Mouse (Mus musculus) c-Kit-positive CD71-positive TER-119-negative erythroid progenitor cells, embryonic 14.5 days (primary cell): ENCODE results near the gene Zfp771.

Experiments used
- DNase-seq: peaks from one replicate; pipeline ENCODE4 v3.0.0-alpha.2; 2013; ENCODE audit warnings: low read depth

The Zfp771 gene

GRCm38 (mm10) chr7:127253821-127254769, 10.0 kb downstream of the Zfp771 start:
- DNase-seq: peak; percentile 90

DNA sequence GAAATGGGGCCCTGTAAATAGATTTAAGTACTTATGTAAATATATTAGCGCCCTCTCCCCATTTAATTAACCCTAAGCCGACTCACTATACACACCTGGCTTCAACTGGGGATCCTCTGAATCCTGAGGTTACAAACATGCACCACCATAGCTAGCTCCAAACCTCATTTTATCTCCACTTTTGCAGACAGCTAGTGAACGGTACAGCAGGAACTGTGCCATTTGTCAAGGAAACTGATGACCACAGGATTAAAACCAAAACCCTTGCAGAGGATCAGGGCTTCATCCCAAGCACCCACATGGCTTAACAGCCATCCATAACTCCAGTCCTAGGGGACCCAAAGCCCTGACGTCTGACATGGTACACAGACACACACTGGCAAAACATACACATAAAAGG, 10.9 kb downstream of the Zfp771 start:
- no peak for DNase-seq

DNA sequence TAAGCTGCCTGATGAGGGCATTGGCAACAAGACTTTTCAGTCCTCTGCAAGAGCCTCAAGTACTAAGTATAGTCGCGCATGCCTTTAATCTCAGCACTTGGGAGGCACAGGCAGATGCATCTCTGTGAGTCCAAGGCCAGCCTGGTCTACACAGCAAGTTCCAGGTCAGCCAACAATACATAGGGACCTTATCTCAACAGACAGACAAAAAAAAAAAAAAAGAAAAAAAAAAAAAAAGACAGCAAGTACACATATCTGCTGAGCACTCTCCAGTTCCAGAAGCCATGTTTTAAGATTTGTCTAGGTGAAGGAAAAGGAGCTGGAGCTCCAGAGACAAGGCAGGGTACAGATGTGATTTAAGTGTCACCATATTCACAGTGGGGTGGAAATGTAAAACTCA, 11.9 kb downstream of the Zfp771 start:
- no peak for DNase-seq

- no peak for DNase-seq
These were observed 12.4 kb downstream of the Zfp771 start for GRCm38 (mm10) chr7:127256518-127256917.

DNA sequence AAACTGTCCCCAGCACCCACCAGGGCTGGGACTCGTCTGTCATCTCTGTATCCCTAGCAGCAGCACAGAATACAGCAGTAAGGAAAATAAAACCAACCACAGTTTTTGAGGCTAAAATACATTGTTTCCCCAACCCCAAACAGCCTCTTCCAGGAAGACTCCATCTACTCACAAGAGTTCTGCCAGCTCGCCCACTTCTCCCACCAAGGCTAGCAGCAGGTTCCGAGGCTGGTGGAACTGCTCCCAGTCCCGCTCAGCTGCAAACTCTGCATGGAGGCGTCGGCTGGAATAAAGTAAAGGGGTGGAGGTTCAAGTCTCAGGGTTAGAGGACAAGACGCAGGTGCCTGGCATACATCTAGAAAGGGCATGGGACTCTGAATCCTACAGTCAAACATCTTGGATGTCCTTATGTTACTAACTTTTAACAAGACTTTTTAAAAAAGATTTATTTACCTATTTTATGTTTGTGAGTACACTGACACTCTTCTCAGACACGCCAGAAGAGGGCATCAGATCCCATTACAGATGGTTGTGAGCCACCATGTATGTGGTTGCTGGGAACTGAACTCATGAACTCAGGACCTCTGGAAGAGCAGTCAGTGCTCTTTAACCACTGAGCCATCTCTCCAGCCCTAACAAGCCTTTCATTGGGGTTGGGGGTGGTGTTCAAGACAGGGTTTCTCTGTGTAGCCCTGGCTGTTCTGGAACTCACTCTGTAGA, 15.3 kb downstream of the Zfp771 start:
- no peak for DNase-seq

GRCm38 (mm10) chr7:127260309-127261111, 16.4 kb downstream of the Zfp771 start, which contains the start of gene Dctpp1:
Dctpp1 (minus strand) TSS chr7:127260709.
- peak; percentile 99 for DNase-seq

- no peak for DNase-seq
These were observed 18.3 kb downstream of the Zfp771 start for GRCm38 (mm10) chr7:127262218-127262961.

DNA sequence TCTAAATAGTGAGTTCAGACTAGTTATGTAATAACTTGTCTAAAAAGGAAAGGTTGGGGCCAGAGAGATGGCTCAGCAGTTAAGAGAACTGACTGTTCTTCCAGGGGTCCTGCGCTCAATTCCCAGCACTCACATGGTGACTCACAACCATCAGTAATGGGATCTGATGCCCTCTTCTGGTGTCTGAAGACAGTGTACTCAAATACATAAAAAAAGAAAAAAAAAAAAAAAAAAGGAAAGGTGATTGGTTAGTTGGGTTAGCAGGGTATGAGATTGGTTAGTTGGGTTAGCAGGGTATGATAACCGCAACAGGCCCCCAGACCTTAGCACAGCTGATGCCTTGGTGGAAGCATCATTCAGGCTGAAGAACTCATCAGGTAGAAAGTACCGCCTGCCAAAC, 19.5 kb downstream of the Zfp771 start:
- DNase-seq: no peak

DNA sequence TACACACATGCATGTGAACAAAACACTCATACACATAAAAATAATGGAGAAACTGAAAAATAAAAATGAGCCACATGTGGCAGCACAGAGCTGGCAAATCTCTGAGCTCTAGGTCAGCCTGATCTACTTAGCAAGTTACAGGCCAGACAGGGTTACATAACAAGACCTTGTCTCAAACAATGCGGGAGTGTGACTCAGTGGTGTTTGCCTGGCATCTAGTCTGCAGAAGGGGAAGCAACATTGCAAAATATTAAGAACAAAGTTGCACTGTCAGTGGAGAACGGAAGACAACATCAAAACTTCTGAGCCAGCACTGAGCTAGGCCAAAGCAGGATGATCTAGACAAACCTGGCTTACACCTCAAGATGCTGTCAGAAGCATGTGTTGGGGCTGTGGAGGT, 26.2 kb downstream of the Zfp771 start:
- no peak for DNase-seq

DNA sequence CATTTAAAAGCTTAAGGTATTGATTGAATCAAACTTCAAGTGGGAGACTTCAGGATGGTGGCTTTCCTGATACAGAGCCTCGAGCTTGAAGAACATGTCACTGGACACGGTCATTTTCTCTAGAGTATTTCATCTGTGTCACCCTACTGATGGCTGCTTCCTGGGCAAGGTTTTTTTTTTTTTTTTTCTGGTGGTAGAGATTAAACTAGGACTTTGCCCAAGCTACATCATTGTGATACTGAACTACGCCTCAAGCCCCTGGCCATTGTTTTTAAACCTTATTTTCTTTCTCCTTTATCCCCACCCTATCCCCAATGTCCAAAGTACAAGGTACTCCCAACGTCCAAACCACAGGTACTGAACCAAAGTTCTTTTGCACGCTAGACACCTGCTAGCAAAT, 26.6 kb downstream of the Zfp771 start:
- DNase-seq: no peak

- no peak for DNase-seq
These were observed 27.0 kb downstream of the Zfp771 start for GRCm38 (mm10) chr7:127271093-127271492.

- DNase-seq: no peak
These were observed 28.5 kb downstream of the Zfp771 start for GRCm38 (mm10) chr7:127272566-127272965.

GRCm38 (mm10) chr7:127273118-127273923, 29.2 kb downstream of the Zfp771 start:
- DNase-seq: no peak

DNA sequence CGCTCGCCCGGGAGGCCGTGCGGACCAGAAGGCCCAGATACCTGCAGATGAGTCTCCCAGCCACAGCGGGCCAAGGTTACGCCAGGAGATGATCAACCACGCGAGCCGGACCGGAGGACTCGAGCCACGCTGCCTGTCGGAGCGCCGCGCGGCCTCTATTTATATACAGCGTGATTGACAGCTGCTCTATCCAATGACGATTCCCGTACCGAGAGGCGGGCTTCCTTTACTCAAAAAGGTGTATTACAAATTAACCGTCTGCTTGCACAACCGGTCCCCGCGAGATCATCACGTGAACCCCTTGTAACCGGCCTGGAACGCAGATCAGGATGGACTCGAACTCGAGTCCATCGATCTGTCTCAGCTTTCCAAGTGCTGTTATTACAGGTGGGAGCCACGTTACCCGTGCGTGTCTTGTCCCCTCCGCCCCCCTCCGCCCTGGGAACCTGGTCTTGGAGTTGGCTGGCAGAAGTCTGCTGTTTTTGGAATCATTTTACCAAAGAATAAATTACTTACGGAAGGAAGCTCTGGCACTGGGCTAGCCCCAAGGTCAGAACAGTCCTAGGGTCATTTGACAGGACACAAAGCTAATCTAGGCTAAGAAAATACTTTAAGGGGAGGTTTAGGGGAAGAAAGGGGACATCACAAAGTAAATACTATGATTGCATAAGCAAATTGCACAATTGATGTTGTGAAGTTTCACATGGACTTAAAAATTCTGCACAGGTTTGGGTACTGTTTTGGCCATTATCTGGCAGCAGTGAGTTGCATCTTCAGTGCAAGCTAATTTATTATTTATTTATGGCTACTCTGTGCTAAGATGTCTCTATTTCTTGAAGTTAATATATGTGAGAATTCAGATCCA, 30.1 kb downstream of the Zfp771 start, which contains the start of gene Sephs2:
Gene Sephs2, minus strand, starts transcription at position 131 of the 865 bp plus-strand sequence.
- DNase-seq: peak; percentile 94

DNA sequence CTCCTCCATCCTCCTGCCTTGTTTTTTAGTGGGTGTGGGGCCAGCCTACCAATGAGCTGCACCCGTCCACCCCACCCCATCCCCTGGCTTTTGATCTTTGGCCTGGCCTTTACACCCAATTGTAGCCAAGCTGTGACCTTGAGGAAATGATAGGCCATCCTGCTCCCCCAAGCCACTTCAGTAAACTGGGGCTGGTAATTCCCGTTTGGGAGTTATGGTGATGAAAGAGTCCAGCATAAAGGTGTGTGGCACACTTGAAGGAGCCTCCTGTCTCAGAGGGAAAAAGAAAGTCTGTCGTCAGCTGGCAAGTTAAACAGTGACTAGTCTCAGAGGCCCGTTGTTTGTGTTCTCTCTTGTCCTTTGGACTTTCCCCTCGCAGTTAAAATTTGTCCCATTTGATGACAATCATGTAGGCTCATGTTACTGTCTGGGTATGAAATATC, 32.5 kb downstream of the Zfp771 start:
- no peak for DNase-seq

GRCm38 (mm10) chr7:127278311-127278710, 34.2 kb downstream of the Zfp771 start:
- no peak for DNase-seq

- no peak for DNase-seq
These were observed 36.0 kb downstream of the Zfp771 start for GRCm38 (mm10) chr7:127280092-127280491.

GRCm38 (mm10) chr7:127281114-127281513, 37.0 kb downstream of the Zfp771 start:
- DNase-seq: no peak

- DNase-seq: no peak
These were observed 38.1 kb downstream of the Zfp771 start for GRCm38 (mm10) chr7:127282190-127282589.
